Mouse (Mus musculus): Measurements from ENCODE around the gene Igfals. TPM values are rescaled to one million over a fixed set of nuclear protein-coding genes. Genes with fewer than 3 reads are reported as not detected.
A peak's percentile ranks its signal among the peaks of the same experiment; 100 is the strongest.

Igfals gene
- total RNA-seq, 4 experiments from 2014 or later: 2.9 to 3.8 (median 3.3) TPM

GRCm38 (mm10) chr17:24894061-24894994 lies 28.5 kb downstream of the Igfals start:
- no peak for DNase-seq (ENCODE audit: low spot score in 2 of 2)

DNA sequence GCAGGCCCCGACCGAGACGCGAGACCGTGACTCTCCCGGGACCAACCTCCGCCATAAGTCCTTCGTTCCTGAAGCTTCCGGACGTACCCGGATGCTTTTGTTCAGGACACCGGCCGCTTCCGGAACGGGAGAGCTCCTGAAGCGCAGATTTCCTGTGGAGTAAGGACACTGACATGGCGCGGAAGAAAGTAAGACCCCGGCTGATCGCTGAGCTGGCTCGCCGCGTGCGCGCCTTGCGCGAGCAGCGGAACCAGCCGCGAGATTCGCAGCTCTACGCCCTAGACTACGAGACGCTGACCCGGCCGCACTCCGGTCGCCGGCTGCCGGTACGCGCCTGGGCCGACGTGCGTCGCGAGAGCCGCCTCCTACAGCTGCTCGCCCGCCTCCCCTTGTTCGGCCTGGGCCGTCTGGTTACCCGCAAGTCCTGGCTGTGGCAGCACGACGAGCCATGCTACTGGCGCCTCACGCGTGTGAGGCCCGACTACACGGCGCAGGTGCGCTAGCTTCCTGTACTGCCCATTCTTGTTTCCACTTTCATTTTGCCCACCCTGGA lies 29.3 kb downstream of the Igfals start, which contains the start of the genes Eme2 and Mrps34:
Gene Eme2, minus strand, starts transcription at position 93 of the 553 bp plus-strand sequence.
Gene Mrps34, plus strand, starts transcription at position 122 of the 553 bp plus-strand sequence.
- DNase-seq (ENCODE audit: low spot score in 2 of 2): peak; percentile 49 to 70

- DNase-seq (ENCODE audit: low spot score in 2 of 2): no peak
These were observed 29.9 kb downstream of the Igfals start for GRCm38 (mm10) chr17:24895571-24896240.

DNA sequence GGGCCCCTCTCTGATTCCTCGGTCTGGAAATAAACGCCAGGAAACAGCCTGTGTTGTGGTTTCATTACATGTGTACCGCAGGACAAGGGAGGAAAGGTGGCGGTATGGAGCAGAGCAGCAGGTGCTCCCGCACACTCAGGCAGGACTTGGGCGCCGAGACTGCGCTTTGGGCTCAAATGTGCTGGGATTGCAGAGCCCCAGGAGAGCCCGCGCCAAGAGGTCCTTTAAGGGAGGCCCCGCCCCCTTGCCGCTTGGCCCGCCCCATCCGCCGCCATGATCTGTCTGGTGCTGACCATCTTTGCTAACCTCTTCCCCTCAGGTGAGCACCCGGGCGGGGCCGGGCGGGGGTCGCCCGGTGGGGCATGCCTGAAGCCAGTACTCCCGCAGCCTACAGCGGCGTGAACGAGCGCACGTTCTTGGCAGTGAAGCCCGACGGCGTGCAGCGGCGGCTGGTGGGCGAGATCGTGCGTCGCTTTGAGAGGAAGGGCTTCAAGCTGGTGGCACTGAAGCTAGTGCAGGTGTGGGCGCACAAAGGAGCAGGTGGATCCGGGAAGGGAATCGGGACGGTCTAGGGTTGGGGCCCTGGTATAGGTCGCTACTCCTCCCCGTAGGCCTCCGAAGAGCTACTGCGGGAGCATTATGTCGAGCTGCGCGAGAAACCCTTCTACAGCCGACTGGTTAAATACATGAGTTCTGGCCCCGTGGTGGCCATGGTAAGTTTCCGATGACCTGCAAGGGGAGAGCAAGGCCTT lies 30.6 kb downstream of the Igfals start, which contains the start of gene Nme3:
Gene Nme3, plus strand, starts transcription at position 260 of the 752 bp plus-strand sequence.
- DNase-seq (ENCODE audit: low spot score in 2 of 2): peak; percentile 45 to 58

GRCm38 (mm10) chr17:24896993-24897269 lies 31.1 kb downstream of the Igfals start:
- DNase-seq (ENCODE audit: low spot score in 2 of 2): no peak

- no peak for DNase-seq (ENCODE audit: low spot score in 2 of 2)
These were observed 31.8 kb downstream of the Igfals start for GRCm38 (mm10) chr17:24897600-24897999.

GRCm38 (mm10) chr17:24898041-24898854 lies 32.5 kb downstream of the Igfals start:
- DNase-seq (ENCODE audit: low spot score in 2 of 2): no peak

GRCm38 (mm10) chr17:24899153-24899552 lies 33.4 kb downstream of the Igfals start:
- DNase-seq (ENCODE audit: low spot score in 2 of 2): no peak

DNA sequence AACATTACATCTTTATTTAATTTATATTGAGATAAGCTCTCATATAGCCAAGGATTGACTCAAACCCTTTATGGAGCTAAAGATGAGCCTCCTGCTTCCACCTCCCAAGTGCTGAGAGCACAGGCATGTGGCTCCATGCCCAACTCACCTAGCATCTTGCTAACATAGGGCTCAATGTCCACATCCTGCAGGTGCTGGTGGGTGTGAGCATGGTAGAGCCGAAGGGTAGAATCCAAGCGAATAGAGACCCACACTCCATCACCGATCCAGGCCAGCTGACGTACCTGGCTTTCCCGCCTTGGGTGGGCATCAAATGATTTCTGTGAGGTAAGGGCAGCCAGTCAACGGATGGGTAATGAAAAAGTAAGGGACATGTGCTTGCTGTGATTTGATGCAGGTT lies 34.2 kb downstream of the Igfals start:
- no peak for DNase-seq (ENCODE audit: low spot score in 2 of 2)

GRCm38 (mm10) chr17:24902124-24902523 lies 36.3 kb downstream of the Igfals start:
- DNase-seq (ENCODE audit: low spot score in 2 of 2): no peak

DNA sequence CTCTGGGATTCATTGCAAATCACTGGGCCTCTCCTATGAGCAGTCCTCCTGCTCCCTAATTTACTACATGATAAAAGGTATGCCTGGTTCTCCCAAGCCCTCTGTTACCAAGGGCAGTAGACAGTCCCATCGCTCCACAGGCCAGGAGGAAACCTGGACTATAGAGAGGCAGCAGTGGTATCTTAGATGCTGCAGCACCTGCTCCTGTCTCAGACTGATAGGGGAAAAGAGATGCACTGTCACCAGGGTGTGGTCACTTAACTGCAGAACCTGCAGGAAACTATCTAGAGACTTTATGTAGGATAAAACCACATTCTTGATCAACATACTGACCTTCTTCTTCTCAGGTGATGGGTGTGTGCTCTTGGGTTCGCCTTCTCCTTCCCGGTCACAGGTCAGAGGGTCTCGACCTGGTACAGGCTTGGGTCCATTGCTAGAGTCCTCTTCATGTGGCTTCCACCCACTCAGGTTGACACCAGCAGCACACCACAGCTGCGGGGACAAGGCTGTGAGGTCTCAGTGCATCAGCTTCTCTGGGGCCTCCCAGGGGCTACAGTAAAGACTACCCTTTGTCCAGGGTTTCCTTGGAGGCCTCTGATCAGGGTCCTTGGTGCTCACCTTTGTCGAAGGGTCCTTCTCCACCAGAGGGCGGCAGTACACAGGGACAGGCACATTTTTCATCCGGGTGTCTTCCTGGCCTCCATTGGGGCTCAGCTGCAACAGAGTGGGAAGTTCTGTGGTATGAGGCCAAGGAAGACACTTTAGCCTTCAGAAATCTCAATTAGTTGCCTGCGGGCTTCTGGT lies 37.1 kb downstream of the Igfals start:
- DNase-seq (ENCODE audit: low spot score in 2 of 2): no peak

GRCm38 (mm10) chr17:24903767-24904166 lies 38.0 kb downstream of the Igfals start:
- no peak for DNase-seq (ENCODE audit: low spot score in 2 of 2)

- DNase-seq (ENCODE audit: low spot score in 2 of 2): no peak
These were observed 41.8 kb downstream of the Igfals start for GRCm38 (mm10) chr17:24907591-24907990.

DNA sequence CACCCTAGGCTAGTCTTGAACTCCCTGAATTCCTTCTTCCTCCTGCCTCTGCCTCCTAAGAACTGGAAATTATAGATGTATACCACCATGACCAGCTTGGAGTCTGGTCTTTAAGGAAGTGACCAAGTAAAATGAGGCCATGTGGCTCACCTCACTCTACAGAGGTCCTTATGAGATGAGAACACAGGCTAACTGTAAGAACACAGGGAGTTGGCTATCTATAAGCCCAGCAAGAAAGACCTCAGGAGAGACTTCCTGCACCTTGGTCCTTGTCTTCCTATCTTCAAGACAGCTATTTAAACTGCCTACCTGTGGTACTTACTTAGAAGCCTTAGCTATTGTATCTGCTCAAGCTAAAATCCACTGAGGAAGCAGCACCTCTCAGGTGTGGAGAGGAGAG lies 48.2 kb downstream of the Igfals start:
- no peak for DNase-seq (ENCODE audit: low spot score in 2 of 2)

DNA sequence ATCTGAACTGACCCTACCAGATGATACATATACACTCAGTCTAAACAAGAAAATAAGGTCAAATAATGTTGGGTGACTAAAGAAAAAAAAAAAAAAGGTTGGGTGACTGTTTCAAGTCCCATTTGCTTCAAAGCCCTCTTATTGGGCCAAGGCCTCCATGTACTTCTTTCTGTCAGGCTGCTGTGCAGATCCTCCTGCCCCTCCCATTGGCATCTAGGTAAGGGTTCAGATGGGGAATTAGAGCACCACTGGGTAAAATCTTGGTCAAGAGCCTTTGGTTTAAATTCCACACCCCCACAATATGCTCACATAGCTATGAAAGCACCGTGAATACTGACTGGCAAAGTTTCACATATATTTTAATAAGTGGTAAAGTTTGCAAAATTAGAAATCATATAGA lies 57.4 kb downstream of the Igfals start:
- DNase-seq (ENCODE audit: low spot score in 2 of 2): no peak

DNA sequence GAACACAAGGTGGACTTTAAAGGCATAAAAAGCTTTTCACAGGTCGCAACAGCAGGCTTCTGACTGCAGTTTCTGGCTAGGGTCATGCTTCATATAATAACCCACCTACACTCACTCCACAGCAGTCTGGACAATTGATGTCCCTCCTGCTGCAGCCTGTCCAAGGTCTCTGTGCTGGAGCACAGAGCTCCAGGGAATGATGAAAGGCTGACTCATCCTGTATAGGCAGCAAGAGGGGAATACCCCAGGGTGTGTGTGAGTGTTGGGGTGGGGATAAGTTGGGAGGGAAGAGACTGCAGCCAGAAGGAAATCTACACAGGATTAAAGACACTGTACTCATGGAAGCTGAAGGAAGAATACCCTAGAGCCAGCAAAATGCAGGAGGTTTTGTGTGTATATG lies 63.7 kb downstream of the Igfals start:
- DNase-seq (ENCODE audit: low spot score in 2 of 2): no peak

All from gastrocnemius, adult 8-10 months (tissue).